Mouse (Mus musculus): ENCODE results near the gene Wdr20rt. TPM values are rescaled to one million over a fixed set of nuclear protein-coding genes. Genes with fewer than 3 reads are reported as not detected.
"Not testable (repeated sequence)": the region's sequence is repeated elsewhere in the genome, so short reads cannot be mapped to it uniquely, and the experiment has no call there.

Wdr20rt gene
- total RNA-seq (2021), result not detected in 2 replicates
- long read RNA-seq, experiment 1, result 0 reads
- long read RNA-seq, experiment 2, result 0 reads

DNA sequence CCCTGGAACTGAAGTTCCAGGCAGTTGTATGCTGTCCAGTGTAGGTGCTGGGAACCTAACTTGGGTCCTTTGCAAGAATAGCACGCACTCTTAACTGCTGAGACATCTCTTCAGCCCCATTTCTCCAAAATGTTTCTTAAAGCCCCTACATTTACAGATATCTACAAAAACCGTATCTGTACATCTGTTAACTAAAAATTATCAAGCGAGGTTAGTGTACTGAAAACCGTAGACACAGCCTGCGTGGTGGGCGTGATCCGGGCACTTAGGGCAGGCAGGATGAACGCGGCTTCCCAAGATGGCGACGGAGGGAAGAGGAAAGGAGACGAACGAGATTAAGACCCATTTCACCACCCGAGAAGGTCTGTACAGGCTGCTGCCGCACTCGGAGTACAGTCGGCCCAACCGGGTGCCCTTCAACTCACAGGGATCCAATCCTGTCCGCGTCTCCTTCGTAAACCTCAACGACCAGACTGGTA lies at the start of gene Wdr20rt:
Wdr20rt (plus strand) TSS at position 51 of the 479 bp plus-strand sequence.
- no peak for DNase-seq

DNA sequence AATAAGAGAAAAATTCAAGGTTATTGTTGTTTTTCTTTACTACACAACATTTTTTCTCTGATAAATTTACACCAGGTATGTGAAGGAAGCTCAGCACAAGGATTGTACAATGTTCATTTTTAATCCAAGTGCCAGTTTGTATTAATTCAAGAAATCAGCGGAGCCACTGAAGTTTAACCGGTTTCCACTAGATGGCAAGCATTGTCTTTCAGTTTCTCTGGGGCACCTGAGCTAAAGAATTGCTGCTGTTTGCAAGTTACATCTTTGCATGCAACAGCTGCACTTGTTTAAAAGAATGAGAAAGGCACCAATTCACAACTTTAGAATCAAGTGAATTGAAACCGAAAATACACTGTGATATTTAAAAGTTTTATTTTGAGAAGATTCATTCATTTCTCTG lies 38.0 kb upstream of the Wdr20rt start:
- no peak for DNase-seq

DNA sequence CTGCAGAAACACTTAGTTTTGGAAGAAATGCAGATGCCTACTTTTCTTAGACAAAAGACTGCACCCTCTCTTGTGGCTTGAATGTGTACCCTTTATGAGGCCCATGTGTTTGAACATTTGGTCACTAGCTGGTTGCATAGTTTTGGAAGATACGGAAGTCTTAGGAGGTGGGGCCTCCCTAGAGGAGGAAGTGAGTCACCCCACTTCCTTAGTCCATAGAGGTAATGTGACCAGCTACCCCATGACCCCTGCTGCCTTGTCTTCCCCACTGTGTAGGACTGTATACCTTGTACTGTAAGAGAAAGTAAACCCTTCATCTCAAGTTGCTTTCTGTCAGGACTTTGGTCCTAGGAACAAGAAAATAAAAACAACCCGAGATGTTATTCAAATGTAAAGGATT lies 36.1 kb upstream of the Wdr20rt start:
- no peak for DNase-seq

DNA sequence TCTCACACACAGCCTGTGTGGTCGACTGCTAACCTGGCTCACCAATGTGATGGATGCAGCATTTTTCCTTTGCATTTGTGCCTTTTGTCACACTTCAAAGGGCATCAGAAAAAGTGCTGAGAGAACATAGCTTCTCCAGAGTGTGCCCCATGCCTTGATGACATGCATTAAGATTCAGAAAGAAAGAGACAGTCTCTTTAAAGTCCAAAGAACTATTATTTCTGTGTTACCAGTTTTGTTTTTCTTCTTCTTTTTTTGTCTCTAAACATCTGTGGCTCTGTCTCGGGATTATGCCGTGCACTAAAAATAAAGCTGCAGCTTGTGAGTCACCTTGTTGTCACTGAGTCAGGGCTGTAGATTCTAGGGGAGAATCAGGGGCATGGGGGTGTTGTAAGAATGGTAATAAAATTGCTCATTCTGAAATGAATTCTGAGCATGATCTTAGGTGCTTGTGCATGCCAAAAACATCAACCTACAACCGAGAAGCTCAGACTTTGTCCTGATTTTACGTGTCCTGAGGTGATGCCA lies 31.2 kb upstream of the Wdr20rt start:
- no peak for DNase-seq

DNA sequence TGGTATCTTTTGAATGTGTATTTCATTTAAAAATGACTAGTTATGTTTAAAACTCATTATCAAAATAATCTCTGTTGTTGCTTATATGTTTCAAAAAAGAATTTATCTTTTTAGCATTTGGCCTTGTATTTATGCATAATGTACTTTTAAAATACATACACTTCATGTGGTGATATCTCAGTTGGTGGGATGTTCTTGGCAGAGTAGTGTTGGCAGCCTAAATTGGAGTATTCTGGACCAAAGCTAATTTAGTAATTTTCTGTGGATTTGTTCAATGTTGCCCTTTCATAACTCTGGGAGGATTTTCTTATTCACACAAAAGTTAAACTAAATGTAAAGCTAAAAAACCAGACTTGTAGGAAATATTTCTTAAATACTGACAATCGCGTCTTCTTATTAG lies 23.5 kb upstream of the Wdr20rt start:
- no peak for DNase-seq

DNA sequence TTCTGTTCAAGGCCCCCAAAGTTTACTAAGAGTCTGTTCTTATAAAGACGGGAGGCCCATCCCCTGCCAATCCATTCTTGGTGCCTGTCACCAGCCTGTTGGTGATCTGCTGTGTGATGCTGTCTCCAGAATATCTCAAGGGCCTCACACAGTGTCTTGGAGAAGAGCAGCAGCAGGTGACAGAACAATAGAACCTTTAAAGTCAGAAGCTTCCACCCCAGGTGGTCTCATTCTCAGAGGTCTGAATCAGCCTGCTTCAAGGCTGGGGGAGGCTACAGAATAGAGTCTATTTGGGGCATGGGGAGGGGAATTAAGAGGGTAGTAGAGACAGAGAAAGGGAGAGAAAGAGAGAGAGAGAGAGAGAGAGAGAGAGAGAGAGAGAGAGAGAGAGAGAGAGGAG lies 18.9 kb upstream of the Wdr20rt start:
- DNase-seq, result no peak

DNA sequence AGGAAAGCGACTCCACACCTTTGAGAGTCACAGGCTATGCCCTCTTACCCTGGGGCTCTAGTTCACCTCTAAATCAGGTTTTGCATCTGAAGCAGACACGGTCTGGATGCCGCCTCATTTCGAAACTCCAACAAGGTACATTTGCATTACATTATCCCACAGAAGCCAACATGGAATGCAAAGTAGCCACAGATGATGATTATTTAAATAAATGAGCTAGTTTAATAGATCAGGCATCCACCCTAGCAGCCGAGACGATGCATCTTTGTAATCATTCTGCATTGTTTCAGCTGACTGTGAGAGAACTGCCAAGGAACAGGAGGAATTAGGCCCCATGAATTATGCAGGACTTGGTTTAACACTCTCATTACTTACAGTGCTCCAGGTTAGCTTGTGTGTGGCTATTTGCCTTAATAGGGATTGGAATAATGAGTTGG lies 8.9 kb upstream of the Wdr20rt start:
- DNase-seq, result no peak

DNA sequence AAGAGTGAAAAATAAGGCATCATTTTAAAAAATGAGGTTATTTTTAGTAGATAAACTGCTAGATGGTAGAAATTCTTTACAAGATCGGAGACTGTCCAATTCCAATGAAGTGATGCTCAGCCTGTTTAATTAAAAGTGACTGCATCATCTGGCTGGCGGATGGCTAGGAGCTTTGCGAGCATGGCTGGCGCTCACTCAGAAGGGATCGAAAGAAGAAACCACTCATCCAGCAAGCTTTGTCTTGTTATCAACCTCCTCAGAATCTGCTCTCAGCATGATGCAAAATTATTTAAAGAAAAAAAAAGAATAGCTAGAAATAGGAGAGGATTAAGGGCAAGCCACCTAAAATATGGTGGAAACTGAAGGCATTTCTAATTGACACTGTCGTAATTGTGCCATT lies 3.3 kb downstream of the Wdr20rt start:
- no peak for DNase-seq

DNA sequence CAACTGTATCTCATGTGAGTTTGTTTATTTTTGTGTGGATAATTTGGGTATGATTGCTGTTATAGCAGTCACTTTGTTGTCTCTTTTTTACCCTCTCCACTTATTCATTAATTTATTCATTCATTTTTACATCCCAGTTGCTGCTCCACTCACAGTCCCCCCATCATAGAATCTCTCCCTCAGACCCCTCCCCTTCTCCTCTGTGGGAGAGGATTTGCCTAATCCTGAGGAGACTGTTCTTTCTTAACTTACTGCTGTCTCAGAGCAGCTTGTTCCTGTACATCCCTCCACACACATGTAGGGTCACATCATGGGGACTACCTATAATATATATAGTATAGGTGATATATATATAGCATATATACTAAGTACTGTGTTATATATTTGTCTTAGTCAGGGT lies 3.7 kb downstream of the Wdr20rt start:
- no peak for DNase-seq

DNA sequence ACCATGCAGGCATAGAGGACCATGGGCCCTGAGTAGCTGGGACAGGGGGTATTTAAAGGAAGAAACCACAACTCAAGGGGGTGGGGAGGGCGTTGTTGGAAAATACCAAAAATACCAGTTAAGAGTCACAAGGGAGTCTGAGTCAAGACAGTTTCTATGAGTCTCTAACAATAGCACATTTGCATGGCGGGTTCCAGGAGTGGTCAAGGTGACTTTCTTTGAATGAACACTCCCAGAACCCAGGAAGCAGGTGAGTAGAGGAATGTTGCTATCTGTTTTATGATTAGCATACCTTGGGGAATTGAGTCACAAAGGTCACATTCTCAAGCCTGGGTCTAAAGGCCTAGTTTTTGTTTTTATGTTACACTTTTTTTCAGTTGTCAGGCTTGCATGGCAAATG lies 7.5 kb downstream of the Wdr20rt start:
- not testable (repeated sequence) for DNase-seq

DNA sequence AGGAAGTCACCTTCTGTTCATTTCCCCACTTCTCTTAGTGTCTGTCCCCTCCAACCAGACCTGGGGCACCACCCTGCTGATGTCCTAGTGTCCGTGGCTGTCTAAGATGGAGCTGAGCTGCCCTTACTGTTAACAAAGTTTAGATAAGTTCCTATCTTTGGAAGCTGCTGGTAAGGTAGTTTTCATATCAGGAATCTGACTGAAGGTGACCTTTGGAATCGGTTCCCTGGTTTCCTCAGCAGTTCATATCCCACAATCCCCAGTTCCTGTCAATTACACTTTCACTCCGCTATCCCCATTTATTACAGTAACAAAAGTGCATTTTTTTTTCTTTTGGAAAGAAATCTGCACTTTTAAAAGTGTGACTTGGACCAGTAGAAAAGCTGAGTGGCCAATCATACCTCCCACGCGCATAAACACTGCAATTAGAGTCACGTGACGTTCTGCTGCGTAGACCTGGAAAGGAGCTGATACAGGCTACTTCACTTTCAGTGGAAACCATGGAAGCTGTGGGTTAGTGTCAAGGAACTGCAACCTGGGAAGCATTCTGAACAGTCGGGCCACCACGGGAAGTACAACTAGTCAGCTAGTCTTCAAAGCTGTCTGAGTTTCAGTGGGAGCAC lies 24.9 kb downstream of the Wdr20rt start:
- no peak for DNase-seq

DNA sequence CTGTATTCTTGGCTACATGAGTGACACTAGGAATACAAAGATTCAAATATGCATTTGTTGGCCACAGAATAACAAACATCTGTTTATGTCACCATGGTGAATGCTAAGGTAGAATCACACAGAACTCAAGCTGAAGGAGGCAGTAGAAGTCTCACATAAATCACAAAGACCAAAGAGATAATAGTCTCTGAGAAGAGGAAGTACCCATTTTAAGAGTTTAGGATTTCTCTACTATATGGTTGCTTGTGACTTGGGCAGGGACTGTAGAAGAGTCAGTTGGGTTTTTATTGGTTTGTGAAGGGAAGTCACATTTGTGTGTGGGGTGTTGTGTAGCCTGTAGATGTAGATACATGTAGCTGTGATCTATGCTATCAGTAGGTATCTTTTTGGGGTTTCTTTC lies 31.6 kb downstream of the Wdr20rt start:
- DNase-seq, result no peak

DNA sequence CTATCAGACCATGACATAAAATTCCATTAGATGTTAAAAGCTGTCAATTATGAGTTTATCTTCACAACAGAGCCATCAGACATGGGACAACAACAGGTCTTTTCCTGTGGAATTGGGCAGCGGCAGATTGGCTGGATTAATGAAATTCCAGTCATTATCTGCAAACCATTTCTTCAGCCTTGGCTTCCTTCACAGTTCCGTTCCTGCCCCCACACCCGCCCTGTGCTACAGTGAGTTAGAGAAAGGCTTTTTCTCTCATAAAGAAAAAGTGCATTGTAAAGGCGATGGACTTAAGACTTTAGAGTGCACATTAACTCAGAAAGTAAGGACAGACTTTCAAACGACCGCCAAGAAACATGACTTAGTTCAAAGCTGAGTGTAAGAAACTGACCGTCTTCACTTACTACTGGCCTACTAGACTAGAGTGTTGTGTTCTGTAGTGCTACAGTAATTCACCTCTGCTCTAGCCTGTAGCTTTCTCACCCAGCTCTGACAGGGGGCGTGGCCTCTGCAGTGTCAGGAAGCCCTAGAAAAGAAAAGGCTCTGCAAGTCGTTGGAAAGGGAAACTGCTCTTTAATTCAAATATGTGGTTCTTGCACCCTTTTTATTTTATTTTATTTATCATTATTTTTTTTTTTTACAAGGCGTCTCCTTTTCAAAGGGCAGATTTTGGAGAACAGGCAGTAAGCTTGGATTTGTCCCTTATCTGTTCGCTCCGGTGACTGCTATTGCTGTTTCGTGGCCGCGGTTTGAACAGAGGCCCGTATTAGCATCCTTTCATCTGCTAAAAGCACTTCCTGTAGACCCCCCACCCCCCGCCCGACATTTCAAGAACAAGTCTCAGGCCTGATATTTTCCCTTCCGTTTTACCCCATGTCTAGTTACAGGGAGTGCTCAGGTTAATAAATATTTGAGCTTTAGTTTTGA lies 33.2 kb downstream of the Wdr20rt start:
- DNase-seq, result peak; percentile 30

DNA sequence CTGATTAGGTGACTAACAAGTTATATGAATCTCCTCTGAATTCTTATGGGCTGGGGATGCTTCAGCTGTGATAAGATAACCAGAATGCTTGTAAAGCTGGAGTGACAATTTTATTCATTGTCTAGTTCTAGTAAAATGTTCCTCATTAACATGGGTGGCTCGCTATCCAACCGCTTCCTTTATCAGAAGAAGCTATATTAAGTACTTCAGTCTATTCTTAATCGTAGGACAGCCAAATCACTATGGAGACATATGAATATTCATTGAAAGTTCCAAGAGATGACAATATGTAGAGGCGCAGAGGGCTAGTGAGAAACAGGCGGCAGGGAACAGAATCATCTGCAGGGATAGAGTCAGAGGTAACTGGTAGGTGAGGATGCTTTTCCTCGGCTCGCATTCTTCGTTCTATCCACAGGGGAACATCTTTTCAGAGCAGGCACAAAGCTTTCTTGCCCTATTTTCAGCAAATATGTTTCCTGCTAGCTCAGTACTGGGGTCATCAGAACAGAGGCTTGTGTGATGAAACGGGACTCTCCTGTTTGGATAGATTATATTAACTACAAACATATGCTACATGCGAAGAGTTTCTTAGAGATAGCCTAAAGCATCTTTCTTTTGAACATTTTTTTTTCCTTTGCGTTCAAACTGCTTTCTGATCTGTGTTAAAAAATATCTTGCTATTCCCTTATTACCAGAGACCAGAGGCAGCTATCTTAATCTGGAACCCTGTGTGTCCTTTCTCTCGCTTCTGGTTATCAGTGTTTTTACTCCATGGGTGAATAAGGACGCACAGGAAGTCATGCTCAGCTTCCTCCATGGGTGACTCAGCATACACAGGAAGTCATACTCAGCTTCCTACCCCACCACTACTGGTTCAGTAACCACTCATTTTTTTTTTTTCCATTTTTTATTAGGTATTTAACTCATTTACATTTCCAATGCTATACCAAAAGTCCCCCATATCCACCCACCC lies 34.1 kb downstream of the Wdr20rt start:
- no peak for DNase-seq

DNA sequence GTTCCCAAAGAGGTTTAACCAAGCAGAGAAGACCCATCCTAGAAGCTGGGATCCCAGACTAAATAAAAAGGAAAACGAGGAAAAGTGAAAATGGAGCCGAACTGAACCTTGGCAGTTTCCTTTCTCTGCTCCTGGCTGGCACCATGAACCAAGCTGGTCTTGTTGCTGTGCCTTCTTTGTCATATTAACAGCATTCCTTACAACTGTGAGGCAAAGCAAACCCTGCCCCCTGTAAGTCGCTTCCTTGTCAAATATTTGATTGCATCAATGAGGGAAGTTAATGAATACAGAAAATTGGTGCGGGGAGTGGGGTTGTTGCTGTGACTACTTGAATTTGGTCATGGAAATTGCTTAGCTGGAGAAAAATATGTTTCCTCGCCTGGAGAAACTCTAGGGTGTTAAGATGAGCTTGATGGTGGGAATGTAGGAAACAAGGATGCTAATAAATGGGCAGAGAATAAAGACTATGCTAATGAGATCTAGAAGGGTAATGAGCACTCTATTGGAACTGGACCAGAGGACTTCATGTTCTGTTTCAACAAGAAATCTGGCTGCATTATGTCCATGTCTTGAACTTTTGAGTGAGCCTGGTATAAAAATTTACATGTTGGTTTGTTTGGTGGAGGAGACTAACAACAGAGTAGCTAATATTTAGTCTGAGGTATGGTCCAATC lies 43.1 kb downstream of the Wdr20rt start:
- no peak for DNase-seq

DNA sequence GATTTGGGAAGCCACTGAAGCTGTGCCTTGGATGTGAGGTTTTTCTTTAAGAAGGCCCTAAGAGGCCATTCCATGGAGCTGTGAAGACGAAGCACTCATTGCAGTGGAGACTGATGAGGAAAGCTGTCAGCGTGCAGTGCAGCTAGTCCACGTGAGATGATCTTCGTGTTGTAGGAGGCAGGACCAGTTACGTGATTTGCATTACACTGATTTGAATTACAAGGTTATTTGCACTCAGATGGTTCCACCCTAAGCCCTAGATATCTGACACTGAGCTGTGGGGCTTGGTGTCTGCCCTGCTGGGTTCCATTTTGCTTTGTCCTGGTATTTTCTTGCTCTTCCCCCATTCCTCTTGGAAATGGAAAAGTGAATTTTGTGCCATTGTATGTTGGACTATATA lies 44.1 kb downstream of the Wdr20rt start:
- DNase-seq, result no peak

DNA sequence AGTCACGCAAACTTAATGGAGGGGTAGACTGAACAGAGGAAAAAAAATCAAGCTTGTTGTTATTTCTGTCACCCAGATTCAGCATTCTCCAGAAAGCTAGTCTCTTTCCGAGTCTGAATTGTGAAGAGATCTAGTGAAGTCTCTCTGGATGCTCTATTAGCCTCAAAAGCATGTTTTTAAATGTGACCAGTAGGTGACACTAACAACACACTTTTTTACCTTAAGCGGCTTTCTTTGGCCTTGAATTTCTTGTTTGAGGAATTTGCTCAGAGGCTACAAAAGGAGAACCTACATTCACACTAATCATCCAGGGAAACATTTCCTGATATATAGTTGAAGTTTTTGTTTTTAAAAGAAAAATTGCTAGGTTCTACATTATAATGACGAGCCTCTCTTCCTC lies 48.5 kb downstream of the Wdr20rt start:
- DNase-seq, result no peak
